Mouse (Mus musculus) inflammation-experienced regulatory T-cells, adult 16 weeks (primary cell): Measurements from ENCODE around the gene Srd5a1. TPM values are rescaled to one million over a fixed set of nuclear protein-coding genes. Genes with fewer than 3 reads are reported as not detected.

Source experiments
- polyA plus RNA-seq: library from polyadenylated mRNA; unstranded; fragments of 100-300 nt; shearing (Covaris generic); gene quantifications from one replicate; pipeline ENCODE4 v1.2.1, GENCODE M21; 2017

Srd5a1 gene
- polyA plus RNA-seq, result 1.0 TPM

DNA sequence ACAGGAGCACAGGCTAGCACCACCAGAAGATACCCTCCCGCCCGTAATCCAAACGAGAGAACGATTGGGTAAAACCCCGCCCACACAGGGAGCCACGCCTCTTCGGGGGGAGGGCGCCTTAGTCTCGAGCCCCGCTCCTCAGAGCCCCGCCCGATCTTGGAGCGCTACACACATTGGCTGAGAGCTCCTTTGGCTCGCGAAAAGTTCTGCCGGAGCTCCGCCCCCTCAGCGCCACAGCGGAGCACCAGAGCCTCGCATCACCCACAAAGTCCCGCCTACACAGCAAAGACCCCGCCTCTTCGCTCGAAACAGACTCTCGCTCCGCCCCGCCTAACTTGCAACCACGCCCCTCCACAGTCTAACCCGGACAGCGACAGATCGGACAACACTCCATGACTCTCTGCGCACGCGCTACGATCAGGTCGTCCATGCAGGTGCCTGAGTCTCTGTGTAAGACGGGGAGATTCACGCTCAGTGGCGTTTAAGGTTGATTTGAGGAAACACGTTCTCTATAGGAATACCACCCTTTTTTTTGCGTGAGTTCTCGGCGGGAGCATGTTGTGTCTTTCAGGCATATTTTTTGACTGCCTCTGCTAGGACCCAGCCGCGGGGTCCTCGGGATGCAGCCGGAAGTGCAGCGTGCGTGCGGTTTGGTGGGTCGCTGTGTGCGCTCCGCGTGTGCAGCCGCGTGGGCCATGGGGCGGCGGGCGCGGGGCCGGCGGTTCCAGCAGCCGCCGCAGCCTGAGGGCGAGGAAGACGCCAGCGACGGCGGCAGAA is at the start of gene Srd5a1:
Gene Srd5a1, minus strand, starts transcription at position 45 of the 777 bp plus-strand sequence.

DNA sequence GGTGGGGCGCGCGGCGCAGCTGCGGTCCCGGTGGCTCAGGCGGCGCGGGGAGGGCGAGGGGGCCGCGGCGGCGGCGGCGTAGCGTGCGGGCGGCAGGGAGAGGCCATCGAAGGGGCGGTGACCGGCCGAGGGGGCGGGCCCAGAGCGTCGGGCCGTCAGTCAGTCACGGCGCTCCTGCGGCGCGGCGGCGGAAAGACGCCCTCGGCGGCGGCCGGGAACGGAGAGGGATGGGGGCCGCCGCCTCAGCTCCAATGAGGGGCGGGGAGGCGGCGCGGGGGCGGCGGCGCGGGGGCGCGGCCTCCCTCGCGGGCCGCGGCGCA is 76.9 kb downstream of the Srd5a1 start, which contains the start of gene Tent4a:
Gene Tent4a, minus strand, starts transcription at position 284 of the 320 bp plus-strand sequence.

DNA sequence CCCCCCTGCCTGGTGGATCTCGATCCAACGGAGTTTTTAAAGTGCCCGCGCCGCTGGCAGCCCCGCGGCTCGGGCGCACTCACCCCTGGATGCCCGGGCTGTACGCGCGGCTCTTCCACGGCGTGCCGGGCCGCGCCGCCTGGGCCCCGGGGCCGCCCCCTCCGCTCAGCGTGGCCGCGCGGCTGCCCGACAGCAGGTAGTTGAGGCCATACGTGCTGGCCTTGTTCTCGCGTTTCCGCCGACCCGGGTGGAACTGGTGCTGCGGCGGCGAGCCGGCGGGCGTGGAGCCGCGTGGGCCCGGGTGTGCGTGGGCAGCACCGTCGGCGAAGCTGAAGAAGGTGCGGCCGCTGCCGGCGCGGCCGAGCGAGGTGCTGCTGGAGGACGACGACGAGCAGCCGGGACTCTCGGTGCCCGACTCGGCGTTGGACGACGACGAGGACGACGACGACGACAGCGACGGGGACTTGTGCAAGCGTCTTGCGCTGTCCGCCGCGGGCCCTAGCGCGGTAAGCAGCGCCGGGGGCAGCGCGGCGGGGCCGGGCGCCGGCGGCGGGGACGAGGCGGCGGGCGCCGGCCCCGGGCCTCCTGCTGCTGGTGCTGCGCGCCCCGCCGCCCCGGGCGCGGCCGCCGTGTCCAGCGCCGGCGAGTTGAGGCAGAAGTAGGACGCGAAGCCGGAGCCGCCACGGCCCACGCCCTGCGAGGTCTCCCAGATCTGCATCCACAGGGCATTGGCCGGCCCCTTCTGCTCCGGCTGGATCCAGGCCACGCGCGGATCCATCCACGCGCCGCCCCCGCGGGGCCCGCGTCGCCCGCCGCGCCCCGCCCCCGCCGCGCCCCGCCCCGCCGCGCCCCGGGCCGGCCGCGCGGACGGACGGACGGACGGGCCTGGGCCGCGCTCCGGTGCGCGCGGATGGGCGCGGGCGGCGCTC is 77.6 kb downstream of the Srd5a1 start, which contains the start of gene Nsun2:
Gene Nsun2, plus strand, starts transcription at position 342 of the 929 bp plus-strand sequence.

Other genes starting within 250 kb of the Srd5a1 start
- 46.0 TPM for gene Nsun2, start 77.7 kb downstream of the Srd5a1 start, polyA plus RNA-seq
- gene Tent4a, start 76.8 kb downstream of the Srd5a1 start, polyA plus RNA-seq, result 1.5 TPM
- not detected for gene Ube2ql1, start 128.4 kb upstream of the Srd5a1 start, polyA plus RNA-seq
- 141 TPM for gene Med10, start 191.0 kb upstream of the Srd5a1 start, polyA plus RNA-seq